Mouse (Mus musculus): ENCODE data around the gene Gramd1a. TPM values are rescaled to one million over a fixed set of nuclear protein-coding genes. Genes with fewer than 3 reads are reported as not detected.

The Gramd1a gene
- polyA plus RNA-seq, 1 experiment from 2014 or later: 231 TPM

DNA sequence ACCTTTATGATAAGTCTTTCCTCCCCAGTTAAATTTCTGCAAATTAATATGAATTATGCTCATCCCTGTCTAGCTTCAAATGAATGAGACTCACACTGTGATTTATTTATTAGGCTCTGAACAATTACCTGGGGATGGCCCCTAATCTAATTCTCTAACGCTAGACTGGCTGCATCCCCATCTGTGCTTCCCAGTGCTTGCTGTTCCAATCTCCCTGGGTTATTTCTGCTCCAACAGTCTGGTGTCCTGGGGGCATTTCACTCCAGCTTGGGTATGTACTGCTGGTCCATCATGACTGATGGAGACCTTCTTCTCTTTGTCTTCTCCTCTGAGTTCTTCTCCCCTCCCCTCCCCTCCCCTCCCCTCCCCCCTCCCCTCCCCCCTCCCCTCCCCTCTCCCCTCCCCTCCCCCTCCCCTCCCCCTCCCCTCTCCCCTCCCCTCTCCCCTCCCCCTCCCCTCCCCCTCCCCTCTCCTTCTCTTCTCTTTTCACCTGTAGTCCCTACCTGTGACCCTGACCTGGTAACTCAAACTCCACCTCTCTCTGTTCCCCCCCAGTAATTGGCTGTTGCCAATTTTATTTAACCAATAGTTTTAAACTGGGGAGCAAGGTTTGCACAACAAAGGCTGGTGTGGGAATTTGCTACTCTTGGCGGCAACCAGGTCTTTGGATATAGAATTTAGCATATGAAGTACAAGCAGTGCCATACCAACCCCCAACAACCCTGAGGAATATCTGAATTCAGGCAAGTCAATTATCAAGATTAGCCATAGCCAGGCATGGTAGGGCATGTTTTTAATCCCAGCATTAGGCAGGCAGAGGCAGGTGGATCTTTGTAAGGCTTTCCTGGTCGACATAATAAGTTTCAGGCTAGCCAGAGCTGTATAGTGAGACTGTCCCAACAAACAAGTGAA is 8.2 kb upstream of the Gramd1a start:
- Histone ChIP-seq H3K9me3 (0 out of 2 replicates have a peak, but pooled peaks cover 6% of the 10 kb centered on the region), H3K4me3 (no peak overlapping the region), H3K27ac (no peak overlapping the region), H3K36me3 (no peaks in the 10 kb centered on the region), H3K4me1 (replicated peaks) (no peaks in the 10 kb centered on the region; the same call in 1 of the 2 replicates), H3K4me2 (no peak overlapping the region), H3K9ac (no peak overlapping the region), H3K27me3 (no peaks in the 10 kb centered on the region)
- 54% methylated on average over 3 of the region's 3 CpGs for WGBS
- ATAC-seq (ENCODE audit: low FRiP score): no peak

DNA sequence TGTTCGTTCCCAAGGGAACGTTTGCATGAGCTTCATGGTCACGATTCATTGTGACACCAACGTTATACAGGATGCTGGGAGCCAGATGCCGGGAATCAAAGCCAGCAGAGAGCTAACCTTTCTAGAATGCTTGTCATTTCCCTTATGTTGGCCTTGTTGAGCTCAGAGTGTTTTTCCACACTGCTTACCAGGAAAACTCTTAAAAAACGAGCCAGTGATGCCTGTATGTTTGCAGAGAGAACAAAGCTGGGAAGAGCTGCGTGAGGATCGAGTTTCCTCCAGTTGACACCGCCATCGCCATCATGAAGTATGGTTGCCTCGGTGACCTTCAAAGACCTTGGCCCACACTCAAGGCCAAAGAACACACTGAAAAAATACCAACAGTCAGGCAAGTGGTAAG is 6.6 kb upstream of the Gramd1a start:
- Histone ChIP-seq H3K4me3 (no peak overlapping the region), H3K9me3 (0 out of 2 replicates have a peak, but pooled peaks cover 6% of the 10 kb centered on the region), H3K9ac (no peak overlapping the region), H3K27ac (no peak overlapping the region), H3K4me1 (replicated peaks) (no peaks in the 10 kb centered on the region; the same call in 1 of the 2 replicates), H3K36me3 (no peaks in the 10 kb centered on the region), H3K27me3 (no peaks in the 10 kb centered on the region), H3K4me2 (no peak overlapping the region)
- WGBS: 68% methylated on average over 11 of the region's 11 CpGs
- no peak for ATAC-seq (ENCODE audit: low FRiP score)

- H3K4me2 ChIP-seq: no peak overlapping the region
- ATAC-seq (ENCODE audit: low FRiP score): no peak
- H3K27ac ChIP-seq: no peak overlapping the region
- no peaks in the 10 kb centered on the region for H3K27me3 ChIP-seq
- 55% methylated on average over 3 of the region's 3 CpGs for WGBS
- H3K9me3 ChIP-seq: 0 out of 2 replicates have a peak, but pooled peaks cover 6% of the 10 kb centered on the region
- no peaks in the 10 kb centered on the region for H3K36me3 ChIP-seq
- no peaks in the 10 kb centered on the region; the same call in 1 of the 2 replicates for H3K4me1 ChIP-seq (replicated peaks)
- no peak overlapping the region for H3K4me3 ChIP-seq
- no peak overlapping the region for H3K9ac ChIP-seq
Measured at GRCm38 (mm10) chr7:31161831-31162230, 6.1 kb upstream of the Gramd1a start.

DNA sequence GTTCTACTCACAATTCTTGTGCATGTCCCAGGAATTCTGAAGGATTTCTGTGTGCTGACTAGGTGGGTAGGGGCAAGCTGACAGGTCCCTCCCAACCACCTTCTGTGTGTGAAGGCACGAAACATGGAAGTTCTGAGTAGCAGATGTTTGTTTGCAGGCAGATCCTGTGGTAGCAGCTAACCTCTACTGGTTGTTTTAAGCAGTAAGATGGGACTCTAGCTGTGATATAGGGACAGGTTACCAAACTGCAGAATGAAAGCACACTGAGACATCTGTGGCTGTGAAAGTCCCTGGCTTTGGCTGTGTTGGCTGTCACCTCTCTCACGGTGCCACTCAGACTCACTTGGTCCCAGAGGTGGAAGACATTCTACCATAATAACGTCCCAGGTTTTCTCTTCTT is 5.5 kb upstream of the Gramd1a start:
- no peak overlapping the region for H3K4me2 ChIP-seq
- H3K36me3 ChIP-seq: no peaks in the 10 kb centered on the region
- H3K9me3 ChIP-seq: 0 out of 2 replicates have a peak, but pooled peaks cover 5% of the 10 kb centered on the region
- no peak overlapping the region for H3K4me3 ChIP-seq
- WGBS: 85% methylated on average over 3 of the region's 3 CpGs
- H3K9ac ChIP-seq: no peak overlapping the region
- no peak for ATAC-seq (ENCODE audit: low FRiP score)
- no peaks in the 10 kb centered on the region for H3K27me3 ChIP-seq
- no peak overlapping the region for H3K27ac ChIP-seq
- H3K4me1 ChIP-seq (replicated peaks): no peaks in the 10 kb centered on the region; the same call in 1 of the 2 replicates

GRCm38 (mm10) chr7:31160763-31161162 is 5.1 kb upstream of the Gramd1a start:
- WGBS: 91% methylated on average over 5 of the region's 5 CpGs

DNA sequence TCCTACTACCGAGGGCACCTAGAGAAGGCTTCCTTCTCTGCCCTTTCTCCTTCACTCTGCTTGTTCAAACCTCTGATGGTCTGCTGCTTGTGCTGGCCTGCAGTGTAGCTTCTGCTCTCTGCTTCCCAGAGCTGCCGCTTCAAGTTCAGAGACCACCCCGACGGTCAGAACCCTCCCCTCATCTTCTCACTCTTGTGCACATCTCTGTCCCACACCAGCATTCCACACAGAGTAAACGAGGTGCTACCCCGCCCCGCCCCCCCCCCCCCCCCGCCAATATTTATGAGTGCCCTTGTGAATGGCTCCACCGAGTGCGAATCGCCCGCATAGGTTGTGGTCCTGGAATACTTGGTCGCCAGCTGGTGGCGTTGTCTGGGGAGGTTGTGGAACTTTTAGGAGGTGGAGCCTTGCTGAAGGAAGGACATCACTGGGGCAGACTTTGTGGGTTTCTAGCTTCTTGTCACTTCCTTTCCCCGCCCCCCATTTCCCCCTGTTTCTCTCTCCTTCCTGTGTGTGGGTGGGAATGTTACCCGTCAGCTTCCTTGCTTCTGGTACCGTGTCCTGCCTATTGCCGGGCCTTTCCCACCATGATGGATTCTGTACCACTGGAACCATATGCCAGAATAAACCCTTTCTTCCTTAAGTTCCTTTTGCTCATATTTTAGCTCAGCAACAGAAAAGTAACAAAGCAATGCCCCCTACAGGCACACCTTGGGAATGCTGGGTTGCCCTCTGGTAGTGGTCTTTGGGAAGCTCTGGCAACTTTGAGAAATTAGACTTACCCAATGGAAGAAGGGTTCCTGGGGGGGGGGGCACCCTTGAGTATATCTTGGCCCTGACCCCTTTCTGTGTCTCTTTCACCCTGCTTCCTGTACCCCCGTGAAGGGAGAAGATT is 585 bp upstream of the Gramd1a start:
- no peak overlapping the region for H3K4me2 ChIP-seq
- no peaks in the 10 kb centered on the region for H3K36me3 ChIP-seq
- no peaks in the 10 kb centered on the region for H3K27me3 ChIP-seq
- H3K4me3 ChIP-seq: no peak overlapping the region
- 54% methylated on average over 17 of the region's 19 CpGs for WGBS
- H3K27ac ChIP-seq: no peak overlapping the region
- no peak for ATAC-seq (ENCODE audit: low FRiP score)
- H3K9ac ChIP-seq: no peak overlapping the region
- H3K4me1 ChIP-seq (replicated peaks): peaks cover 8% of the 10 kb centered on the region
- H3K9me3 ChIP-seq: no peaks in the 10 kb centered on the region

More at GRCm38 (mm10) chr7:31160763-31161162, 5.1 kb upstream of the Gramd1a start:
- no peak overlapping the region for H3K4me2 ChIP-seq
- H3K9ac ChIP-seq: no peak overlapping the region
- 0 out of 2 replicates have a peak, but pooled peaks cover under 1% of the 10 kb centered on the region for H3K9me3 ChIP-seq
- no peak overlapping the region for H3K27ac ChIP-seq
- no peak for ATAC-seq (ENCODE audit: low FRiP score)
- no peaks in the 10 kb centered on the region for H3K36me3 ChIP-seq
- no peaks in the 10 kb centered on the region; the same call in 1 of the 2 replicates for H3K4me1 ChIP-seq (replicated peaks)
- no peaks in the 10 kb centered on the region for H3K27me3 ChIP-seq
- no peak overlapping the region for H3K4me3 ChIP-seq

DNA sequence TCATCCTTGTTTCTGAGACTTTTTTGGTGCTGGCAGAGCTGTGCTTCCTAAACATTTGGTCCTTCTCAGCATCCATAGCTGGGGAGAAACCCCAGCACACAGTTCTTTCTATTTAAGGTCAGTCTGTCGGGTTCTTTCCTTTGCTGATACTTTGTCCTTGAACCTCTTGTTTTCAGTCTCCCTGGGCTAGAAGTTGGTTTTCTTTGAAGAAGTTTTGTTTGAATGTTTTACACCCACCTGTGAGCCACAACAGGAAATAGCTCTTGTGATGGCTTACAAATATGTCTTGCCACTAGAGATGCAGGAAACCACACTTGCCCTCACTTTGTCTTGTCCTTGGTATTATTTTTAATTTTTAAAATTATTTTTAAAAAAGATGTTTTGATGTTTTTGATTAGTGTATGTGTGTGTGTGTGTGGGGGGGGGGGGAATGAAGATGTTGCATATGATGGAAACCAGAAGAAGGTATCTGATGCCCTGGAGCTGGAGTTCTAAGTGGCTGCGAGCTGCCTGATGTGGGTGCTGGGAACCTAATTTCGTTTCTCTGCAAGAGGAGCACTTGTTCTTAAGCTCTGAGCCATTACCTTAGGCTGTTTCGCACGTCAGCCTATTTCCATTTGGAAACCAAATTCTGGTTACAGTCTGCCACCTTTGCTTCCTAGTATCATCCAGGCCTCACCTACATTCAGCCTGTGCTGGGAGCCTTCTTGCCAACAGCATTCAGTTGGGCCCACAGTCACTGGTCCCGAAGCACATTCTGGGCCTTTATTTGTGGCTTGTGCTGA is 2.0 kb downstream of the Gramd1a start:
- H3K27ac ChIP-seq: no peak overlapping the region
- H3K4me1 ChIP-seq (replicated peaks): peaks cover 20% of the 10 kb centered on the region
- 90% methylated on average over 6 of the region's 6 CpGs for WGBS
- H3K27me3 ChIP-seq: no peaks in the 10 kb centered on the region
- H3K9me3 ChIP-seq: no peaks in the 10 kb centered on the region
- no peak for ATAC-seq (ENCODE audit: low FRiP score)
- no peak overlapping the region for H3K9ac ChIP-seq
- no peaks in the 10 kb centered on the region for H3K36me3 ChIP-seq
- H3K4me2 ChIP-seq: no peak overlapping the region
- no peak overlapping the region for H3K4me3 ChIP-seq

DNA sequence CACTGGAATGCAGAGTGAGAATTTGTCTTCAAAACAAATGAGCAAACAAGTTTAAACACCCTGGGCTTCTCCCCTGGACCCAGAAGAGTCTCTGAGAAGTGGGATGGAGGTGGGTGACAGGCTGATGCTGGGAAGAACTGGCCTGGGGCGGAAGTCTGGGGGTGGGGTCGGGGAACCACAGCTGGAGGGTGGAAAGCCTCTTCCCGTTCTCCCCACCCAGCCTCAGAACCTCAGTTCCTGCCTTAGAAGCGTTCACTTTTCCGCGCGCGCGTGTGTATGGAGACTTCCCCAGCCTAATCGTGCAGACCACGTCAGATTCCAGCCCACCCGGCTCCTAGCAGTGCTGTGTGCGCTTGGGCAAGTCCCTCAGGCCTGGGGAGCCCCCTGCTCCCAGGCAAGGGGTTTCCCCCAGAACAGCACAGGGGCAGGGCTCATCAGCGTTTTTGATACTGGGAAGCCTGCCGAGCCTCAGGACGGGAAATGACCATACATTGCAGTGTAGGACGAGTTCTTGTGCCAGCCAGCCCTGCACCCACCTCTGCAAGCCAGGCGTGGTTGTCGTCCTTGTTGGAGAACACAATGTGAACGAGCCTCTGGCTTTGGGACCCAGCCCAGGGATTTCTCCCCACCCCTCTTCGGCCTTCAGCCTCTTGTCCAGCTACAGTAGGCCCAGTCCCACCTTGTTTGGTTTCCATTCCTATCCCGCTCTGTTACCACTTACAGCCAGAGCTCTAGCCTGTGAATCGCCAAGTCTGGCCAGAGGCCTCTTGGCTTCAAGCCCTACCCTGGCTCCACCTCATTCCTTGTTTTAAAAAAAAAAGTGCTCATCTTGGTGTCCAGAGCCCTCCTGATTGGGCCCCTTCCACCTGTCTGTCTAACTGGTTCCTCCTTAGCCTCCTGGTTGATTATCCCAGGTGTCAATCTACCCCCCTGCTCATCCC is 4.1 kb downstream of the Gramd1a start:
- Histone ChIP-seq H3K4me2 (peak overlapping the region; percentile 74), H3K27ac (peak overlapping the region; percentile 100), H3K36me3 (peaks cover 9% of the 10 kb centered on the region), H3K4me1 (replicated peaks) (peaks cover 42% of the 10 kb centered on the region), H3K9me3 (no peaks in the 10 kb centered on the region), H3K9ac (peak overlapping the region; percentile 100), H3K27me3 (no peaks in the 10 kb centered on the region), H3K4me3 (peak overlapping the region; percentile 79)
- 15% methylated on average over 23 of the region's 23 CpGs for WGBS
- ATAC-seq (ENCODE audit: low FRiP score): peak; percentile 59

GRCm38 (mm10) chr7:31150566-31151300 is 5.0 kb downstream of the Gramd1a start:
- peak overlapping the region; percentile 79 for H3K4me3 ChIP-seq
- peak overlapping the region; percentile 100 for H3K27ac ChIP-seq
- peak overlapping the region; percentile 100 for H3K9ac ChIP-seq
- peaks cover 42% of the 10 kb centered on the region for H3K4me1 ChIP-seq (replicated peaks)
- H3K4me2 ChIP-seq: peak overlapping the region; percentile 74
- under 1% methylated on average over 63 of the region's 63 CpGs for WGBS
- no peaks in the 10 kb centered on the region for H3K9me3 ChIP-seq
- peaks cover 11% of the 10 kb centered on the region for H3K36me3 ChIP-seq
- H3K27me3 ChIP-seq: no peaks in the 10 kb centered on the region
- peak; percentile 68 for ATAC-seq (ENCODE audit: low FRiP score)

GRCm38 (mm10) chr7:31149751-31150565 is 5.7 kb downstream of the Gramd1a start:
- no peaks in the 10 kb centered on the region for H3K27me3 ChIP-seq
- ATAC-seq (ENCODE audit: low FRiP score): peak; percentile 15
- peak overlapping the region; percentile 79 for H3K4me3 ChIP-seq
- peak overlapping the region; percentile 100 for H3K9ac ChIP-seq
- under 1% methylated on average over 19 of the region's 20 CpGs for WGBS
- H3K27ac ChIP-seq: peak overlapping the region; percentile 100
- H3K4me1 ChIP-seq (replicated peaks): peaks cover 45% of the 10 kb centered on the region
- H3K4me2 ChIP-seq: peak overlapping the region; percentile 74
- H3K9me3 ChIP-seq: no peaks in the 10 kb centered on the region
- H3K36me3 ChIP-seq: peaks cover 11% of the 10 kb centered on the region

Data from hindbrain, embryonic 13.5 days (tissue).